Mouse (Mus musculus): ENCODE data around the gene Luc7l3. TPM values are rescaled to one million over a fixed set of nuclear protein-coding genes. Genes with fewer than 3 reads are reported as not detected.

Gene Luc7l3
- 63.3 and 70.9 TPM in 2 replicates for polyA plus RNA-seq (2015; fragmentation: Nextera tagmentation; extraction: Ambion mirVana)

DNA sequence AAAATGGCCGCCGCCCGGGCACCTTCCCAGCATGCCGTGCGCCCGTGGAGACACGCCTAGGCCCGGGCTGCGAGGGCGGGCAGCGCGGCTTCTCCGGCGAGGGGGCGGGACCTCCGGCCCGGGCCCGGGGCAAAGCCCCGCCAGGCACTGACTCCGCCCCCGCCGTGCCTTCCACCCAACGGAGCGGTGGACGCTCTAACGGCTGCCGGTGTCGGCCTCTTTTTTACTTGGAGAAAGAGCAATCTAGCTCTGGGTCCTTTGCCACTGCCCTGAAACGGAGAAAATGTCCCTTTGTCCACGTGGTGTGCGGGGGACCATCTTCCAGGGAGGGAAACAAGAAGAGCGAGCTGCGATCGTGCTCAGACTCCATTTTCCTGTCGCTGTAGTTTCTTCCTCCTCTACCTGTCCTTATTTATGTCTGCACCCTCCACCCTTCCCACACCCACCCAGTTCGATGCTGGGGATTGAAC is at the start of gene Luc7l3:
TSS of gene Luc7l3 (minus strand) at position 58 of the 470 bp plus-strand sequence.
- Histone ChIP-seq H3K27me3 (no peaks in the 10 kb centered on the region), H3K4me1 (replicated peaks) (peaks cover 39% of the 10 kb centered on the region), H3K9ac (peak within 1 kb of the TSS; percentile 100), H3K27ac (peak within 1 kb of the TSS; percentile 99), H3K9me3 (replicated peaks) (no peaks in the 10 kb centered on the region), H3K4me2 (peak within 1 kb of the TSS; percentile 75), H3K4me3 (peak within 1 kb of the TSS; percentile 100), H3K36me3 (0 out of 2 replicates have a peak, but pooled peaks cover 4% of the 10 kb centered on the region)
- under 1% methylated on average over 36 of the region's 36 CpGs for WGBS
- ATAC-seq (replicated peaks; ENCODE audit: insufficient number of reproducible peaks, insufficient read depth, low FRiP score, low read depth), result peak; percentile 97

DNA sequence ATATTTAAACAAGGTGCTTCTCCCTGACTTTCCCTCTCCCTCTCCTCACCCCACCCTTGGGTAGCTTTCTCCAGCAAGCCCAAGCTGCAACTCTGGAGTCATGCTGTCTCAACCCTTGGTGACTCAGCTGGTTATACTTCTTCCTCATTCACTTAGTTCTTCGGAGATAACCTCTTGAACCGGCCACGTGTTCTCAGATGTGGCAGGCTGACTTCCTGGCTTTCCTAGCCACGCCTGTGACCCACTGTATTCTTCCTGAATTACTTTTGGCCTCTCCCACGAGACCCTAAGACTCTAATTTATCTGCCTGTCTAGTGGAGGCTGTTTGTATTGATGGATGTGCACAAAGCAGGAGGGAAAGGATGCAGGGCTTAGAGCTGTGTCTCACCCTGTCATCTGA is 49.0 kb upstream of the Luc7l3 start:
- Histone ChIP-seq H3K4me2 (no peak overlapping the region), H3K27me3 (peaks cover 12% of the 10 kb centered on the region), H3K9ac (no peak overlapping the region), H3K36me3 (no peaks in the 10 kb centered on the region), H3K27ac (no peak overlapping the region), H3K9me3 (replicated peaks) (no peaks in the 10 kb centered on the region), H3K4me1 (replicated peaks) (no peaks in the 10 kb centered on the region; the same call in 1 of the 2 replicates), H3K4me3 (no peak overlapping the region)
- no peak for ATAC-seq (replicated peaks; ENCODE audit: insufficient number of reproducible peaks, insufficient read depth, low FRiP score, low read depth)
- 28% methylated on average over 5 of the region's 5 CpGs for WGBS

DNA sequence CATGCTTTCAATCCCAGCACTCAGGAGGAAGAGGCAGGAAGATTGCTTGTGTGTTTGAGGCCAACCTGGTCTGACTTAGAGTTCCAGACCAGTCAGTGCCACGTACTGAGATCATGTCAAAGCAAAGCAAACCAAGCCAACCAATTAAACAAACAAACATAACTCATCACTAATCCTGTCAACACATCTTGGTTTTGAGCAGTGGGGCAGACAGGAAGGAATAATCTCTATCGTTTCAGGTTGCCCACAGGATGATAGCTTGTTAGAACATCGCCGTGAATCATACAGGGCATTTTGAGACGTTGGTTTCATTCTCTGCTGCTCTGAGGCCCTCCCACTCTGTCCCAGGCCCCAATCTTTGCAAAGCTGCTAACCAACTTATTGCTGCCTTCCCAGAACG is 48.2 kb upstream of the Luc7l3 start:
- no peak for ATAC-seq (replicated peaks; ENCODE audit: insufficient number of reproducible peaks, insufficient read depth, low FRiP score, low read depth)
- Histone ChIP-seq H3K4me3 (no peak overlapping the region), H3K4me2 (no peak overlapping the region), H3K9ac (no peak overlapping the region), H3K4me1 (replicated peaks) (no peaks in the 10 kb centered on the region; the same call in 1 of the 2 replicates), H3K27ac (no peak overlapping the region), H3K27me3 (peaks cover 12% of the 10 kb centered on the region), H3K9me3 (replicated peaks) (no peaks in the 10 kb centered on the region), H3K36me3 (no peaks in the 10 kb centered on the region)
- WGBS, result 68% methylated on average over 6 of the region's 6 CpGs

DNA sequence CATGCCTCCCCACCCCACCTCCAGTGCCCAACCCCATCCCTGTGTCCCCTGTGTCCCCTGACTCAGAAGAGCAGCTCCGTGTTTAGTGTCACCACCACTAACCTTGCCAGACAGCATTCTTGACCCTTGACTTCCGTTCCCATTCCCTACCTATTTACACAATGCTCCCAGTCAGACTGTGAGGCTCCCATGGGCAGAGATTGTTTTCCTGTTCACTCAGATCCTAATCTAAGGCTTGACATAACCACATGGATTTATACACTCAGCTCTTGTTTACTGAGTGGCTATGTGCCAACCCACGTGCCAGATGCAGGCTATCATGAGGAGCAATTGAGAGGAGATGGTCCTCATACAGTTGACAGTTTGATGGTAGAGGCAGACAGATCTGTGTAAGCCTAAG is 43.6 kb upstream of the Luc7l3 start:
- 46% methylated on average over 3 of the region's 3 CpGs for WGBS
- Histone ChIP-seq H3K4me2 (no peak overlapping the region), H3K4me1 (replicated peaks) (no peaks in the 10 kb centered on the region), H3K27me3 (no peaks in the 10 kb centered on the region), H3K4me3 (no peak overlapping the region), H3K27ac (no peak overlapping the region), H3K9ac (no peak overlapping the region), H3K36me3 (no peaks in the 10 kb centered on the region), H3K9me3 (replicated peaks) (no peaks in the 10 kb centered on the region)
- ATAC-seq (replicated peaks; ENCODE audit: insufficient number of reproducible peaks, insufficient read depth, low FRiP score, low read depth), result no peak

DNA sequence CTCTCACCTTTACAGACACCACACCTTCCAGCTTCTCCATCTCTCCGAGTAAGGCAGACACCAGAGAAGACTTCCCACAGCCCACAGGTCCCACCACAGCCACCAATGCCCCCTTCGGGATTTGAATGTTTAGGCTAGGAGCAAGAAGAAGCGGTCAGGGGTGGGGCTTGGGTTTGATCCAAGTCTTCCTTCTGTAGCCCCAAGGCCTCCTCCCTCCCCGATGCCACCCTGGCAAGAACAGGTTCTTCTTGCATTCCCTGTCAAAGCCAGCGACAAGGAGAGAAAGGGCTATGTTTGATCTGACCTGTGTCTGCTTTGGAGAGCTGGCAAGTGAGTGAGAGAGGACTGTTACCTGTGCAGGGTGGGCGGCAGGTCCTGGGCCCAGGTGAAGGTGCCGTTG is 41.9 kb upstream of the Luc7l3 start:
- Histone ChIP-seq H3K9me3 (replicated peaks) (no peaks in the 10 kb centered on the region), H3K4me1 (replicated peaks) (no peaks in the 10 kb centered on the region), H3K27ac (no peak overlapping the region), H3K4me3 (no peak overlapping the region), H3K27me3 (no peaks in the 10 kb centered on the region), H3K4me2 (no peak overlapping the region), H3K9ac (no peak overlapping the region), H3K36me3 (no peaks in the 10 kb centered on the region)
- 66% methylated on average over 7 of the region's 7 CpGs for WGBS
- ATAC-seq (replicated peaks; ENCODE audit: insufficient number of reproducible peaks, insufficient read depth, low FRiP score, low read depth), result no peak

DNA sequence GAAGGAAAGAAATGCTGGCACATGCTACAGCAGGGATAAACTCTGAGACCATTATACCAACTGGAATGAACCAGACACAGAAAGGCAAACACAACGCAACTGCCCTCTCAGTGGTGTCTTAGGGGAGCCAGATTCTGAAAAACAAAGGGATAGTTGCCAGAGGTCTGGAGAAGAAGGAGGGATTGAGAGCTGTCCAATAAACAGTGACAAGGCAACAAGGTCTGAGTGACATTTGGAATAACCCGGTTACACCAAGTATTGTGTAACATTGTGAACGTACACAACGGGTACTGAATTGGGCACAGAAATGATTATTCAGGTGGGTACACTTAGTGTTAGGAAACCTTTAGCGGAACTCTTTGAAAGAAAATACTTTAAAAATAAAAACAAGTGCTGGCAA is 40.3 kb upstream of the Luc7l3 start:
- no peak overlapping the region for H3K4me2 ChIP-seq
- no peak for ATAC-seq (replicated peaks; ENCODE audit: insufficient number of reproducible peaks, insufficient read depth, low FRiP score, low read depth)
- 87% methylated on average over 5 of the region's 5 CpGs for WGBS
- no peaks in the 10 kb centered on the region for H3K4me1 ChIP-seq (replicated peaks)
- no peak overlapping the region for H3K27ac ChIP-seq
- no peak overlapping the region for H3K4me3 ChIP-seq
- no peaks in the 10 kb centered on the region for H3K36me3 ChIP-seq
- H3K9me3 ChIP-seq (replicated peaks), result no peaks in the 10 kb centered on the region
- H3K27me3 ChIP-seq, result no peaks in the 10 kb centered on the region
- H3K9ac ChIP-seq, result no peak overlapping the region

DNA sequence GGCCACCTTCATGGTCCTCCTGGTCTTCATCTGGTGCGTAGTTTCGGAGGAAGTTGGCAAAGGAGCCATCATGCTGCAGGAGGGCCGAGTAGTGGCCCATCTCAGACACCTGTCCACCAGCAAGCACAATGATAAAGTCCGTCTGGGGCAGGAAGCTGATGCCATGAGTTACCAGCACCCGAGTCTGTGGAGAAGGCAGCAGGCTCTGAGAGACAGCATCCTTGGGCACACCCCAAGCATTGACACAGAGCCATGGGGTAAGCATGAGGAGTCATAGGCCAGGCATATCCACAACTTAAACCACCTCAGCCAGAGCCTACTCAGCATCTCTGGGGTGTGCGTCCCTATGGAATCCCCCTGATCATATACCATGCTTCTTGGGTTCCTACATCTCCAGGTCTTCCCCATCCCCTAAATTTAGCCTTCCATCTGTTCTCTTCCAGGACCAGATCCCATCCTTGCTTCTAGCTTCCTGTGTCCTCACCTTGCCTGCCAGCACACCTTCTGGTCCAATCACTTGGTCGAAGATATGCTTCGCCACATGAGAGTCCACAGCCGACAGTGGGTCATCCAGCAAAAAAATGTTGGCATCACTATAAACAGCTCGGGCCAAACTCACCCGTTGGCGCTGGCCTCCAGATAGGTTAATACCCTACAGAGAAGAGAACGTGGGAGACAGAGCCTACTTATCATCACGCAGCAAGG is 39.5 kb upstream of the Luc7l3 start:
- Histone ChIP-seq H3K4me2 (no peak overlapping the region), H3K4me3 (no peak overlapping the region), H3K36me3 (no peaks in the 10 kb centered on the region), H3K4me1 (replicated peaks) (no peaks in the 10 kb centered on the region), H3K27me3 (no peaks in the 10 kb centered on the region), H3K27ac (no peak overlapping the region), H3K9ac (no peak overlapping the region), H3K9me3 (replicated peaks) (no peaks in the 10 kb centered on the region)
- no peak for ATAC-seq (replicated peaks; ENCODE audit: insufficient number of reproducible peaks, insufficient read depth, low FRiP score, low read depth)
- 88% methylated on average over 14 of the region's 14 CpGs for WGBS

DNA sequence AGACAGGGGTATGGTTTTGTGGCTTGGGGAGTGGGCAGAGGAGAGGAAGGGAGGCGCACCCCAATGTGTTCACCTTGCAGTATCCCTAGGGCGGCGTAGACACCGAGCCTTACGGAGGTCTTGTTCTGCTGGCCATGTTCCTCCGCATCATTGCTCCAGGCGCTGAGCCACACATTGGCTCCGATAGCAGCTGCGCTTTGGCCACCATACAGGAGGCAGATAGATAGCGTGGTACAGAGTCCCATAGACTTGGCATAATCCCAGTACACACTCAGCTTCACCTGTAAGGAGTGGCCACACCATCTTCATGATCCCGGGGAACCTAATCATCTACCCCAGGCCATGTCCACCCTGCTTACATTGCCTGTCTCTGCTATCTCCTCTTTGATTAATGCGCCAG is 37.4 kb upstream of the Luc7l3 start:
- no peaks in the 10 kb centered on the region for H3K36me3 ChIP-seq
- no peaks in the 10 kb centered on the region for H3K27me3 ChIP-seq
- H3K4me3 ChIP-seq, result no peak overlapping the region
- no peaks in the 10 kb centered on the region for H3K4me1 ChIP-seq (replicated peaks)
- H3K9ac ChIP-seq, result no peak overlapping the region
- no peak overlapping the region for H3K27ac ChIP-seq
- no peak for ATAC-seq (replicated peaks; ENCODE audit: insufficient number of reproducible peaks, insufficient read depth, low FRiP score, low read depth)
- 88% methylated on average over 12 of the region's 12 CpGs for WGBS
- no peaks in the 10 kb centered on the region for H3K9me3 ChIP-seq (replicated peaks)
- H3K4me2 ChIP-seq, result no peak overlapping the region

DNA sequence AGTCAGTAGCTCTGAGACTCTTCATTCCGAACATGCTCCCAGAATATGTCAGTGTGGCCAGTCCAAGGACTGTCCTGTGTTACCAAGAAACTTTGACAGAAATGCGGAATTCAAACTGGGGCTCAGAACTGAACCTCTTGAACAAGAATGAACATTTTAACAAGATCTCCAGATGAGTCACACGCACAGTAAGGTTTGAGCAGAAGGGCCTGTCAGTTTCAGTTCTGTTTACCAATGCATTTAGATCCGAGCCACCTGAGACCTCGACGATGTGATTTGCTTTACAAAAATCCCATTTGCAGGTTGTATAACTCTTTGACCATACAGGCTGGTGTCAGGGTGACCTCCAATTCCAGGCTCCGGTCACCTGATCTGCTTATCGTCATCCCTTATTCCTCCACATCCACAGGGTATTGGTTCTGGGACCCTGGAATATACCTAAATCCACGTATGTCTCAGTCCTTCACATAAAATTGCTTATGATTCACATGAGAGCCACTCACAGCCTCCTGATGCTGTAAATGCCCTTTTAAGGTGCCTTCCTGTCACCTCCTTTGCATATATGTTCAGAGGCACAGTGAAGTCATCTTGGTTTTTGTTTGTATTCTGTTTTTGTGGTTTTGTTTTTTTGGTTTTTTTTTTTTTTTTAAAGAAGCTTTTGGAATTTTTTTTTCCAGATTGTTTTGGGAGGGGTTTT is 33.9 kb upstream of the Luc7l3 start:
- H3K4me1 ChIP-seq (replicated peaks), result no peaks in the 10 kb centered on the region
- ATAC-seq (replicated peaks; ENCODE audit: insufficient number of reproducible peaks, insufficient read depth, low FRiP score, low read depth), result no peak
- no peaks in the 10 kb centered on the region for H3K9me3 ChIP-seq (replicated peaks)
- 0 out of 2 replicates have a peak, but pooled peaks cover 6% of the 10 kb centered on the region for H3K27me3 ChIP-seq
- no peaks in the 10 kb centered on the region for H3K36me3 ChIP-seq
- no peak overlapping the region for H3K4me2 ChIP-seq
- no peak overlapping the region for H3K27ac ChIP-seq
- no peak overlapping the region for H3K4me3 ChIP-seq
- 81% methylated on average over 9 of the region's 9 CpGs for WGBS
- no peak overlapping the region for H3K9ac ChIP-seq

DNA sequence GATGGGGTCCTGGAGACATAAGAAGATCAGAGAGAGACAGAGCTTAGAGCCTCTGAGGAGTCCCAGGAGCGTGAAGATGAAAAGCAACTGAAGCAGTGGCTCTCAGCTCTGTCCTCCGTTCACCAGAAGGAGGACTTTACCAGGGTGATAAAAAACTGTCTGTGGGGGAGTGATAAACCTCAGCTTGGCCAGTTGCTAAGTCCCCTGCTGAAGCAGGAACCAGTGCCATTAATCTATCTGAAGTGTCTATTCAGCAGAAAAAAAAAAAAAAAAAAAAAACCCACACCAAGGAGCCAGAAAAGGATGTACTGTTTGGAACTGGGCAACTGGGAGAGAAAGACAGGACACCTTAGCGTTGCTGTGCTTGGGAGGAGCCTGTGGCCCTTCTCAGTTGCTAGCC is 29.3 kb upstream of the Luc7l3 start:
- Histone ChIP-seq H3K9ac (no peak overlapping the region), H3K27me3 (0 out of 2 replicates have a peak, but pooled peaks cover 6% of the 10 kb centered on the region), H3K27ac (no peak overlapping the region), H3K36me3 (no peaks in the 10 kb centered on the region), H3K4me2 (no peak overlapping the region), H3K9me3 (replicated peaks) (no peaks in the 10 kb centered on the region), H3K4me3 (no peak overlapping the region), H3K4me1 (replicated peaks) (peaks cover 8% of the 10 kb centered on the region)
- WGBS, result 15% methylated on average over 3 of the region's 3 CpGs
- no peak for ATAC-seq (replicated peaks; ENCODE audit: insufficient number of reproducible peaks, insufficient read depth, low FRiP score, low read depth)

DNA sequence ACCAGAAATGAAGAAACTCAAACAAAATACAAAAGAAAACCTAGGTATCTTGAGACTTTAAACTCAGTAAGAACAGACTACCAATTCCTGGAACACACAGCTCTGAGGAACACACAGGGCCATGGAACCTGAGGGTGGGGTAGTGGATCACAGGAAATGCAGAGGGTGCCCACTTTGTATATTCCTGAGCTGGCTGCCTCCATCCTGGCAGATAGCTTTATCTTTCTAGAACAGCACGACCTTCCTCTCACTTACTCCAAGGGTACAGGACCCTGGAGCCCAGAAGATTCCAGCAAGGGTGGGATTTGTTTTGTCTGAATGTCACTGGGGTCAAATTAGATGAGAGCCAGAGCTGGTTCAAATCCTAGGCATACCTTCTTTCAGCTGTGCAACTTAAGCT is 28.5 kb upstream of the Luc7l3 start:
- Histone ChIP-seq H3K4me2 (no peak overlapping the region), H3K9me3 (replicated peaks) (no peaks in the 10 kb centered on the region), H3K4me3 (no peak overlapping the region), H3K36me3 (no peaks in the 10 kb centered on the region), H3K9ac (no peak overlapping the region), H3K4me1 (replicated peaks) (peaks cover 13% of the 10 kb centered on the region), H3K27ac (no peak overlapping the region), H3K27me3 (0 out of 2 replicates have a peak, but pooled peaks cover 6% of the 10 kb centered on the region)
- ATAC-seq (replicated peaks; ENCODE audit: insufficient number of reproducible peaks, insufficient read depth, low FRiP score, low read depth), result no peak
- 26% methylated on average over 1 of the region's 1 CpGs for WGBS

Measured in heart, embryonic 15.5 days (tissue).